Comparison of ENCODE assay signal across 11 mouse cellular contexts in genomic region chr7:94668836-94669396, GRCm38 (mm10).
"Had no signal": no experiment of that assay in that cellular context is flagged by ENCODE, and none has a peak within 500 bp of the region (broad histone marks: within the 10 kb centered on the region; RNA-seq: fewer than 3 reads in every experiment).

No protein-coding gene starts in this region.

- H3K9ac ChIP-seq: limb, embryonic 13.5 days; liver, embryonic 14.5 days; midbrain, embryonic 13.5 days; stomach, embryonic 15.5 days had no signal

- H3K36me3 ChIP-seq: limb, embryonic 13.5 days; midbrain, embryonic 13.5 days; stomach, embryonic 15.5 days had no signal

- DNase-seq: kidney, adult 8-10 months; lung, adult 18-20 months; right cerebral cortex, postnatal 14 days; thymus, adult 2 months; thymus, postnatal 25 days had no signal

- H3K4me3 ChIP-seq: left cerebral cortex, adult 2 months; limb, embryonic 13.5 days; midbrain, embryonic 13.5 days; stomach, embryonic 15.5 days had no signal

- H3K27me3 ChIP-seq: limb, embryonic 13.5 days; midbrain, embryonic 13.5 days; stomach, embryonic 15.5 days had no signal

- H3K9me3 ChIP-seq: limb, embryonic 13.5 days; midbrain, embryonic 13.5 days; stomach, embryonic 15.5 days had no signal

- H3K4me1 ChIP-seq: limb, embryonic 13.5 days; midbrain, embryonic 13.5 days; stomach, embryonic 15.5 days had no signal

- H3K27ac ChIP-seq: kidney, postnatal 0 days; left cerebral cortex, adult 2 months; limb, embryonic 13.5 days; liver, embryonic 14.5 days; midbrain, embryonic 13.5 days; stomach, embryonic 15.5 days had no signal

- H3K4me2 ChIP-seq: limb, embryonic 13.5 days; midbrain, embryonic 13.5 days; stomach, embryonic 15.5 days had no signal

- ATAC-seq: midbrain, embryonic 13.5 days had no signal
